Mouse (Mus musculus) limb, embryonic 10.5 days (tissue): Measurements from ENCODE around the gene Arhgap22. TPM values are rescaled to one million over a fixed set of nuclear protein-coding genes. Genes with fewer than 3 reads are reported as not detected.

Experiments
- DNase-seq: peaks from one replicate; pipeline ENCODE4 v3.0.0-alpha.2; 2017; ENCODE audit warnings: low spot score
- H3K27ac ChIP-seq: fragments of 300-500 bp; sonication (generic); 2 replicates; pipeline ENCODE4 v1.5.1; 2016; ENCODE audit warnings: mild to moderate bottlenecking
- H3K27me3 ChIP-seq: fragments of 300-500 bp; sonication (generic); 2 replicates; pipeline ENCODE4 v1.6.1; 2016; ENCODE audit warnings: low read depth, mild to moderate bottlenecking; ENCODE audit not compliant: poor library complexity, severe bottlenecking
- H3K36me3 ChIP-seq: fragments of 300-500 bp; sonication (generic); 2 replicates; pipeline ENCODE4 v1.6.1; 2016; ENCODE audit warnings: mild to moderate bottlenecking, moderate library complexity
- H3K4me1 ChIP-seq: fragments of 300-500 bp; sonication (generic); 2 replicates; pipeline ENCODE4 v1.6.1; 2016
- H3K4me3 ChIP-seq: fragments of 300-500 bp; sonication (generic); 2 replicates; pipeline ENCODE4 v1.5.1; 2016; ENCODE audit warnings: mild to moderate bottlenecking, moderate library complexity
- H3K9me3 ChIP-seq: fragments of 300-500 bp; sonication (generic); replicated peaks from 2 replicates; pipeline ENCODE4 v1.6.1; 2016; ENCODE audit warnings: mild to moderate bottlenecking
- WGBS: fragments of 180-500 bp; shearing (Covaris S2); methylation state at CpG from one replicate; pipeline ENCODE4 v1.1.7; 2016; 5-methylcytosine and 5-hydroxymethylcytosine counted together
- polyA plus RNA-seq: library from polyadenylated mRNA; unstranded; fragments of >200 nt; fragmentation: Nextera tagmentation; extraction: Ambion mirVana; gene quantifications from 2 replicates; pipeline ENCODE4 v1.2.1, GENCODE M21; 2016

Arhgap22 gene
- polyA plus RNA-seq, 1 experiment from 2014 or later = 2.4 TPM

DNA sequence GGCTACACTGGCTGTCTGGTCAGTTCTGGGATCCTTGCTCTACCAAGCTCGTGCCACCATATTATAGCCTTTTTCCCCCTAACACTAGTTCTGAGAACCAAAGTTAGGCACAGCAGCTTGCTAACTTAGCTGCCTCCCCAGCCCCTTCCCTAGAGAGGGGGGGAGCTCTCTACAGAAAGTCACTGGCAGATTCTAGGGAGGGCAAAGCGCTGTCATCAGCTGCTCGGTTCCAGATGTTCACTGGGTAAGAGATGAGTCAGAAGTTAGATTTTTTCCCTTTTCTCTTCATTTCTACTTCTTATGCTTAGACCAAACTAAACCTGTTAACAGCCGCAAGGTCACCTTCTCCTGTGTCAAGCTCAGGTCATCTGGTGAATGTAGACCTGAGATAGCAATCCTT, 16.8 kb downstream of the Arhgap22 start:
- Histone ChIP-seq H3K9me3 (no peaks in the 10 kb centered on the region), H3K27me3 (no peaks in the 10 kb centered on the region), H3K4me1 (peaks cover 9% of the 10 kb centered on the region)

DNA sequence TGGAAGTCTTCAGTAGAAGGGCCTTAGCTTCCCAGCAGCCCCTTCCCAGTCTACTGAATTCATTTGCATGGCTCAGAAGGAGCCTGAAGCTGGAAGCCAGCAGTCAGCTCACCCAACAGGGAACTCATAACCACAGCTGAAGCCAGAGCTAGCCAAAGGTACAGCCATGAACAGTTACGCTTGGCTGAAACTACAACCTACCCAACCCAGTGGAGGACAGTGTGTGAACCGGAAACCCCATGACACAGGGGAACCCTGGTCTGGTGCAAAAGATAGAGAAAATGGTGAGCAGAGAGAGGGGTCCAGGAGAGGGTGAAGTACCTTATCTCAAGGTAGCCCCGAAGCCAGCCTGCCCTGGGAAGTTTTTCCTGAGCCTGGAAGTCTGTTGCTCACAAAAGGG, 17.5 kb downstream of the Arhgap22 start:
- no peak overlapping the region for H3K27ac ChIP-seq
- H3K4me1 ChIP-seq = peaks cover 15% of the 10 kb centered on the region
- 93% methylated on average over 3 of the region's 3 CpGs for WGBS
- no peak for DNase-seq
- H3K27me3 ChIP-seq = no peaks in the 10 kb centered on the region
- H3K4me3 ChIP-seq = no peak overlapping the region
- no peaks in the 10 kb centered on the region for H3K36me3 ChIP-seq
- no peaks in the 10 kb centered on the region for H3K9me3 ChIP-seq

More for the DNA sequence above, 16.8 kb downstream of the Arhgap22 start:
- DNase-seq = no peak
- H3K36me3 ChIP-seq = no peaks in the 10 kb centered on the region
- H3K4me3 ChIP-seq = no peak overlapping the region
- WGBS = 82% methylated on average over 4 of the region's 4 CpGs
- H3K27ac ChIP-seq = no peak overlapping the region

DNA sequence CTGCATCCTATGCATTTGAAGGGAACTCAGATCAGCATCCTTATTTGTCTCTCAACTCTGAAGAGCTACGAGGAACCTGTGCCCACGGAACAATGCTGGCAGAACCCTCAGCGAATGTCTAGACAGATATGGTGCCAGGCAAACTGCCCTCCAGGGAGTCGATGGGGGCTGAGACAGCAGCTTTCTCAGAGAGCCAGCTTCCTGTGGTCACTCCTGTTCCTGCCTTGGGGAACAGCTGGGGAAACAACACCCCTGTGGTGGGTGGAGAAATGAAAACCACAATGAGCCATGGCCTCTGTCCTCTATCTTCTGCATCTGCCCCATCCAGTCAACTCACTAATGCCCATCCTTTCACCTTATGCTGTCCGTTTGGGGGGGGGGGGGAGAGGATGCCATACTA, 18.2 kb downstream of the Arhgap22 start:
- H3K27ac ChIP-seq = no peak overlapping the region
- WGBS = 86% methylated on average over 5 of the region's 5 CpGs
- no peaks in the 10 kb centered on the region for H3K36me3 ChIP-seq
- H3K4me3 ChIP-seq = no peak overlapping the region
- no peak for DNase-seq
- H3K4me1 ChIP-seq = peaks cover 20% of the 10 kb centered on the region
- H3K9me3 ChIP-seq = no peaks in the 10 kb centered on the region
- H3K27me3 ChIP-seq = no peaks in the 10 kb centered on the region

DNA sequence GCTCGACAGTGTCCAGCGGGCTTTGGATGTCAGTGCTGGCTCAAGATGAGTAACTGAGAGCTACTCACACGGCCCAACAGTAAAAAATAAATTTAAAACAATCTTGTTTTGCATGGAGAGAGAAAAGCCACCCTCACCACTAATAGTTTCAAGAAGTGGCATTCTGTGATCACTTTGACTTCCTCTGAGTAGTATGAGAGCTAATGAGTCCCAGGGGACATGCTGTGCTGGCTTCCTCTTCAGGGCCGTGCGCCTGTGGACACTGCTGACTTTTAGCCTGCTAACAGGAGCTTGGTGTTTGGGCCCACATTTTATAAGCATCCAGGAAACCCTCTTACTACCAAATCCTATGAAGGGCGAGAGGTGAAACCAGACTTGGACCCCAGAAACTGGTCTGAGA, 21.8 kb downstream of the Arhgap22 start:
- Histone ChIP-seq H3K27ac (peak overlapping the region; percentile 51), H3K36me3 (no peaks in the 10 kb centered on the region), H3K9me3 (no peaks in the 10 kb centered on the region), H3K27me3 (no peaks in the 10 kb centered on the region), H3K4me3 (no peak overlapping the region), H3K4me1 (peaks cover 27% of the 10 kb centered on the region)
- 70% methylated on average over 6 of the region's 6 CpGs for WGBS
- DNase-seq = no peak

DNA sequence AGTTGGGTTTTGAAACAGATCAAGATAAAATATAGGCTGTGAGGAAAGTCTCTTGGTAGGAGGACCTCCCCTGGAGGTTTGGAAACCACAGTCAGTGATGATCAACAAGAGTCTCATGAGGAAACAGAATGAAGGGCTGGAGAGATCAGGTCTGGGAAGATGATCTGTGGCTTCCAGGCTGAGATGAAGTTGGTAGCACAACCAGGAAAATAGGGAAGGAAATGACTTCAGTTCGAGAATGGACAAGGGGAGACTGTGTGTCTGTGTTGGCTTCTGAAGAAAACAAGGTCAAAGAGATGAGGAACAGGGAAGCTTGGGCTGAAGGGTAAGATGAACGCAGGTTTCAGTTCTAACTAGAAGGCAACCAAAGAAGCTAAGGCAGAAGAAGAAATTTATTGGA, 26.6 kb downstream of the Arhgap22 start:
- WGBS = 80% methylated on average over 2 of the region's 2 CpGs
- peaks cover 29% of the 10 kb centered on the region for H3K4me1 ChIP-seq
- H3K27me3 ChIP-seq = no peaks in the 10 kb centered on the region
- no peaks in the 10 kb centered on the region for H3K9me3 ChIP-seq
- no peak overlapping the region for H3K27ac ChIP-seq
- DNase-seq = no peak
- no peaks in the 10 kb centered on the region for H3K36me3 ChIP-seq
- no peak overlapping the region for H3K4me3 ChIP-seq

DNA sequence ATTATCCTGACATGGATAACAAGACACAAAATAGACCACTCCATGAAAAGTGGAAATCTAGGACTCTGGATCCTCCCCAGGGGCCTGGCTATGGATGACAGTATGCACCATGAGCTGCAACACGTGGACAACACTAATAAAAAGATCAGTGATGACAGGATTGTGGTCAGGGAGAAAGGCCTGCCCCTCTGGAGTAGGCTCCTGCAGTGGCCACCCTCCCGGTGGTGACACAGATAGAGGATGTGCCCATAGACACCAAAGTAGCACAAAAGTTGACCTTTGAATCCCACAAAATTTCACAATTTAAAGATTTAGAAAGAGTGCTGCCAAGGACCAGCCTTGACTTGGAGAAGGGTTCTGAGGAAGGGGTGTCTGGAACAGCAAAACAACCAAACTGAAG, 29.4 kb downstream of the Arhgap22 start:
- H3K36me3 ChIP-seq = no peaks in the 10 kb centered on the region
- DNase-seq = no peak
- H3K27me3 ChIP-seq = 0 out of 2 replicates have a peak, but pooled peaks cover 2% of the 10 kb centered on the region
- whole genome bisulfite sequencing = 67% methylated on average over 2 of the region's 2 CpGs
- no peaks in the 10 kb centered on the region for H3K9me3 ChIP-seq
- no peak overlapping the region for H3K4me3 ChIP-seq
- peaks cover 30% of the 10 kb centered on the region for H3K4me1 ChIP-seq
- H3K27ac ChIP-seq = no peak overlapping the region

DNA sequence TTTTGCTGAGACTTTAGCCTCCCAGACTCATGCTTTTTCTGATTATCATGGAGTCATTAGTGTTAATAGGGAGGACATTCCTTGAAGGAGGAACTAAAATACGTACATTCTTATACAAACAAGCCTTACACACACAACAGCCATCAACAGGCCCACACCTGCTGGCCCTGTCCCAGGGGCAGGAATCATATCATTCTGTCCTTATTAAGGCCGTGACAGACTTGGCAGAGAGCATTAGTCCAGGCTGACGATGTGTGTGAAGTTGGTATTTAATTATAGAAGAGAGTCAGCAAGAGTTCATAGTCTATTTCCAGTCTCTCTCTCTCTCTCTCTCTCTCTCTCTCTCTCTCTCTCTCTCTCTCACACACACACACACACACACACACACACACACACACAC, 30.7 kb downstream of the Arhgap22 start:
- Histone ChIP-seq H3K4me1 (peaks cover 30% of the 10 kb centered on the region), H3K27me3 (0 out of 2 replicates have a peak, but pooled peaks cover 7% of the 10 kb centered on the region), H3K27ac (no peak overlapping the region), H3K9me3 (no peaks in the 10 kb centered on the region), H3K36me3 (no peaks in the 10 kb centered on the region), H3K4me3 (no peak overlapping the region)
- no peak for DNase-seq
- 66% methylated on average over 3 of the region's 3 CpGs for WGBS

DNA sequence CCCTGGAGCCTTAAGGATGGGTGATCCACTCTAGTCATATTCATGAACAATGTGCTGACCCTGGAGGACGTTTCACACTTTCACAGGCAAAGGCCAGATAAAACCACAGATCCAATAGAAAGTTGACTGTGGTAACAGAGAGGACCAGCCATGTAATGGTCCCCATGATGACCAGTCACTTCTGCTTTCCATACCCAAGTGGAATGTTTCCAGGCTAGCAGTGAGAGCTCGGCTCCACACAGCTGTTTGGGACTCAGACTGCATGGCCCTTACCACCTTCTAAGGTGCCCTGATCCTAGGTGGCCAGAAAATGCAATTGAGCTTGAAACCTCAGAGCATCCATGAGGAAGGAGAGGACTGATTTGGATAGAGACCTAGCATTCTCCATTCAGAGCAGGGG, 31.1 kb downstream of the Arhgap22 start:
- WGBS = 80% methylated on average over 2 of the region's 2 CpGs
- H3K27ac ChIP-seq = no peak overlapping the region; the same call in 1 of the 2 replicates
- H3K27me3 ChIP-seq = 0 out of 2 replicates have a peak, but pooled peaks cover 11% of the 10 kb centered on the region
- H3K36me3 ChIP-seq = no peaks in the 10 kb centered on the region
- no peaks in the 10 kb centered on the region for H3K9me3 ChIP-seq
- H3K4me3 ChIP-seq = no peak overlapping the region
- peaks cover 32% of the 10 kb centered on the region for H3K4me1 ChIP-seq
- no peak for DNase-seq

DNA sequence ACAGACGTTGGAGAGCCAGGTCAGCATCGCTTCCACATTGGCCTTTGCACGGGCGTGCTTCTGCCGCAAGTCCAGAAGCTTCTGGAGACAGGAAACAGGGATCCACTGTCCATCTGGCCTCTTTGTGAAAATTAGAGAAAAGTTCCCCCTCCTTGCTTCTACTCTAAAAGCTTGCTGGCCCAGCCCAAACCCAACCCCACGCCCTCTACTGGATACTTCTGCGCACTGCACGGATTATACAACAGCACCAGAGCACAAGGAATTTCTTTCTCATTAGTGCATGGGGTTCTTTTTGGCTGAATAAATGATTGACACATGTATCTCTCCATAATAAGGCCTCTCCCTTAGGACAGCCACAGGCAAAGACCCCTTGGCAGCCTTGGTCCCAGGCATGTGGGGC, 32.6 kb downstream of the Arhgap22 start:
- WGBS = 26% methylated on average over 8 of the region's 8 CpGs
- peak; percentile 55 for DNase-seq
- H3K9me3 ChIP-seq = no peaks in the 10 kb centered on the region

DNA sequence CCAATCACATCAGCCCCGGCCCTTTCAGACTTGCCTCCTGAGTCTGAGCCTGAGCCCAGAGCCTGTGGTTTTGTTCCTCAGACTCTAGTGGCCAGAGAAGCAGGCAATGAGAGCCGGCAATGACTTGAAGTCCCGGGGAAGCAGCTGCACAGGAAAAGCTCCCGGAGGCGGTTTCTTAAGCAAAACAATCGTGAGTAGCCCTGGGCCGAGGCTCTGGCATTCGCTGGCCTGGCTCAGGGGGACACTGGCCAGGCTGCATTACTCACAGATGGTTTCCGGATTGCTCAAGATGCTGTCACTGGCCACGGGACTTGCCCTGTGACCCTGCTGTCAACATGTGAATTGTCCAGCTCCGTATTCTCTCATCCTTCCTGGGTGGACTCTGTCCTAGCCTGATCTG, 33.8 kb downstream of the Arhgap22 start:
- Histone ChIP-seq H3K9me3 (no peaks in the 10 kb centered on the region), H3K4me1 (peaks cover 48% of the 10 kb centered on the region), H3K36me3 (no peaks in the 10 kb centered on the region), H3K27me3 (peaks cover 29% of the 10 kb centered on the region), H3K4me3 (no peak overlapping the region), H3K27ac (peak overlapping the region; percentile 10; the same call in 1 of the 2 replicates)
- DNase-seq = no peak
- 26% methylated on average over 11 of the region's 11 CpGs for WGBS

More for the DNA sequence above, 32.6 kb downstream of the Arhgap22 start:
- Histone ChIP-seq H3K27ac (no peak overlapping the region), H3K27me3 (peaks cover 25% of the 10 kb centered on the region), H3K36me3 (no peaks in the 10 kb centered on the region), H3K4me1 (peaks cover 47% of the 10 kb centered on the region), H3K4me3 (no peak overlapping the region)

DNA sequence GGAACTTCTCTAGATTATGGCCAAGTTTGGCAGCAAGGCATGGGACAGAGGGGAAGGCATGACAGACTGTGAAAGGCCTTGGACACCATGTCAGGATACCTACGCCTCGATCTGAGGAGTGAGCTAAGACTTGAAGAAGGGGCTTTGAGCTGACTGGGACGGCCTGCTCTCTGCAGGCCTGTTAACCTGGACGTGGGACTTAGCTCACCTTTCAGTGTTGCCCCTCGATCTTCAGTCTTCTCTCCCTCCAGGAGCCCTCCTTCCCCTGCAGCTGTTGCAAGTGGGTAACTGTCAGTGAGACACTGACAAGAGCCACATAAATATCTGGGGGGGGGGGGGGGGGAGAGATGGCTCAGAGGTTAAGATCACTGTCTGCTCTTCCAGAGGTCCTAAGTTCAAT, 34.9 kb downstream of the Arhgap22 start:
- Histone ChIP-seq H3K27me3 (peaks cover 29% of the 10 kb centered on the region), H3K4me3 (no peak overlapping the region), H3K36me3 (no peaks in the 10 kb centered on the region), H3K4me1 (peaks cover 48% of the 10 kb centered on the region), H3K27ac (no peak overlapping the region), H3K9me3 (no peaks in the 10 kb centered on the region)
- 81% methylated on average over 5 of the region's 5 CpGs for WGBS
- no peak for DNase-seq

DNA sequence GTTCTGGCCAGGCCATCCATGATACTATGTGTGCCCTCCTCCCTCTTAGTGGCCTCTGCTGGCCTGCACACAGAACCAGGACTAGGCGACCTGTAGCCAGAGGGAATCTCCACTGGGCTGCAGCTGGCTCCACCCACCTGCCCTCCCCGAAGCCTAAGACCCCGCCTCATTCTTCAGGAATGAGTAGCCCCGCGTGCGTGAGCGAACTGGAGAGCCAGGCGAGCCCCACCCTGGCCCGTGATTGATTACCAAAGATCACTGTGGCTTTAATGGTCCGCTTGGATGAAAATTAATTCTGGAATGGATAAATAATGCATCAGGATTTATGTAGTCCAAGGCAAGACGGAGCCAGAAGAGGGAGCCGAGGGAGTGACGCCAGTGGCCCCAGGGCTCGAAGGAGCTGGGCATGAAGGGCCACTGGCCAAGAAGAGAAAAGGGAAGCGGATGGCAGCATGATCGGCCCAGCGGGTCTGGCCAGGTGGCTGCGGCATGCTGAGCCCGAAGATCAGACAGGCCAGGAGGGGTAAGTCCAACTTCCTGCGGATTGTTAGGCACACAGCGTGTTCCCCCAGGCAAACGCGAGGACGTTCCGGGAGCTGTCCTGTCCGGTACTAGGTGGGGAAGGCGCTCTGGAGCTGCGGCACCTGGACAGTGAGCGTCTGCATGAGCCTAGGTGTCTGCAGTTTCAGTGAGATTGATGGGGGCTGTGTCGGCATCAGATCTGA, 36.6 kb downstream of the Arhgap22 start:
- Histone ChIP-seq H3K27me3 (peaks cover 29% of the 10 kb centered on the region), H3K4me1 (peaks cover 42% of the 10 kb centered on the region), H3K36me3 (no peaks in the 10 kb centered on the region), H3K9me3 (no peaks in the 10 kb centered on the region), H3K4me3 (peak overlapping the region; percentile 55), H3K27ac (0 out of 2 replicates have a peak overlapping the region, but pooled peaks have one; percentile 14)
- WGBS = under 1% methylated on average over 30 of the region's 30 CpGs
- DNase-seq = peak; percentile 64

DNA sequence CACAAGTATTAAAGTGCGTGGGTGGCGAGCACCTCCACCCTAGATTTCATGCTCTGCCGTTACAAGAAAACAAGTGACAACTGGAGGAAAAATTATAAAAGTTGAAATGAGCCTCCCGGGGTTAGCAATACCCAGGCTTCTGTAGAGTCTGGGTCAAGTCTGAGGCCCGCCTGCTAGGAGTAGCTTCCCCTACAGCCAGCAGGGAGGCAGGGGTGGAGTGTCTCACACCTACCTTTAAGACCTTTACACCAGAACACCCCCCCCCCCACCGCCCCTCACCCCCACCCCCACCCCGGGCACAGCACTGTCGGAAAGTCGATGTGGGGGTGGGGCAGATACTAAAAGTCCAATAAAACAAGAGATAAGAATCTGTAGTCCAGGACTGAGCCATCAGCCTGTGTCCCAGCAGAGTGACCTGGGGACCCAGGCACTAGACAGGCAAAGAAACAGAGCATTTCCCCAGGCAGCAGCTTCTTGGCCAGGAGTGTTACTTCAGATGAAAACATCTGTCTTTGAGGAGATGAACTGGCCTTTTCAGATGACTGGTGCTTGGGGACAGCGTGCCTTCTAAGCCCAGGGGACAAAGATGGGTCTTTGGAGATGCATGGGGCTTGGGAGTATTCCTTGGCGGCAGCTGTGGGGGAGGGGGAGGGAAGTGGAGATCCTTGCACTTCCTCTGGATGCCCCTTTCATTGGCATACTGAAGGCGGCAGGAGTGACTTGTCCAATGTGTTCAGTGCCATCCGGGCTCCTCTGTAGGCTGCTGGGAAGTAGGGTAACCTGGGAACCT, 37.3 kb downstream of the Arhgap22 start:
- Histone ChIP-seq H3K36me3 (no peaks in the 10 kb centered on the region), H3K4me1 (peaks cover 36% of the 10 kb centered on the region), H3K27ac (no peak overlapping the region), H3K9me3 (no peaks in the 10 kb centered on the region), H3K27me3 (peaks cover 29% of the 10 kb centered on the region), H3K4me3 (peak overlapping the region; percentile 55)
- WGBS = 5% methylated on average over 13 of the region's 13 CpGs
- DNase-seq = no peak
